Mouse (Mus musculus) hindbrain, embryonic 10.5 days (tissue): ENCODE measurements around the gene Xylt1. TPM values are rescaled to one million over a fixed set of nuclear protein-coding genes. Genes with fewer than 3 reads are reported as not detected.

Experiments
- DNase-seq: peaks from one replicate; pipeline ENCODE4 v3.0.0-alpha.2; 2017; ENCODE audit warnings: low spot score
- H3K27ac ChIP-seq: fragments of 300-500 bp; sonication (generic); 2 replicates; pipeline ENCODE4 v1.5.1; 2016; ENCODE audit warnings: mild to moderate bottlenecking, moderate library complexity
- H3K27me3 ChIP-seq: fragments of 300-500 bp; sonication (generic); 2 replicates; pipeline ENCODE4 v1.6.1; 2016; ENCODE audit warnings: mild to moderate bottlenecking; ENCODE audit not compliant: poor library complexity, insufficient read depth, severe bottlenecking
- H3K36me3 ChIP-seq: fragments of 300-500 bp; sonication (generic); 2 replicates; pipeline ENCODE4 v1.6.1; 2016; ENCODE audit warnings: mild to moderate bottlenecking, moderate library complexity
- H3K4me1 ChIP-seq: fragments of 300-500 bp; sonication (generic); replicated peaks from 2 replicates; pipeline ENCODE4 v1.6.1; 2016; ENCODE audit warnings: mild to moderate bottlenecking
- H3K4me3 ChIP-seq: fragments of 300-500 bp; sonication (generic); 2 replicates; pipeline ENCODE4 v1.5.1; 2016; ENCODE audit warnings: mild to moderate bottlenecking, moderate library complexity
- H3K9me3 ChIP-seq: fragments of 300-500 bp; sonication (generic); 2 replicates; pipeline ENCODE4 v1.6.1; 2016; ENCODE audit warnings: mild to moderate bottlenecking, moderate library complexity
- WGBS: fragments of 180-500 bp; shearing (Covaris S2); methylation state at CpG from one replicate; pipeline ENCODE4 v1.1.7; 2016; 5-methylcytosine and 5-hydroxymethylcytosine counted together
- polyA plus RNA-seq: library from polyadenylated mRNA; unstranded; fragments of >200 nt; fragmentation: Nextera tagmentation; extraction: Ambion mirVana; gene quantifications from 2 replicates; pipeline ENCODE4 v1.2.1, GENCODE M21; 2016

The Xylt1 gene
- polyA plus RNA-seq, 1 experiment from 2014 or later: 1.4 TPM

DNA sequence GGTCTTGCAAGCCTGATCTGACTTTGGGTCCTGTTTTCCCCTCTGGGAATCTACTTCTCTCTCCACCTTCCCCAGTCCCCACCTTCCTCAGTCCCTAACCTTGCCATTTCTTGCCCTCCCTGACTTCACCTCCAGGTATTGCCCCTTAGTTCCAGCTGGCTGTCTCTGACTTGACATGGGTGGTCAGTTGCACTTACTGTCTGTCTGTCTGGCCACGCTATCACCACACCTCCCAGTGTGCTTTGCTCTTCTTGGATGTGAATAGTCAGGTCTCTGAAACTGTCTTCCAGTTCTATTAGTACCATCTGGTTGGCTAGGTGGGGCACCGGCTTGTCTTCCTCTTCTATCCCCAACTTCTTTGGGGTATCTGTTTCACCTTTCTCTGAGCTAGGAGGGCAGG lies 1.2 kb downstream of the Xylt1 start:
- Histone ChIP-seq H3K27ac (peak overlapping the region; percentile 92), H3K4me1 (peaks cover 46% of the 10 kb centered on the region), H3K9me3 (no peaks in the 10 kb centered on the region), H3K4me3 (peak overlapping the region; percentile 85), H3K27me3 (peaks cover 24% of the 10 kb centered on the region), H3K36me3 (no peaks in the 10 kb centered on the region)
- DNase-seq: no peak
- 36% methylated on average over 2 of the region's 2 CpGs for WGBS

- Histone ChIP-seq H3K9me3 (no peaks in the 10 kb centered on the region), H3K36me3 (no peaks in the 10 kb centered on the region), H3K4me3 (no peak overlapping the region), H3K27me3 (peaks cover 14% of the 10 kb centered on the region), H3K27ac (no peak overlapping the region), H3K4me1 (peaks cover 43% of the 10 kb centered on the region)
- DNase-seq: peak; percentile 39
- WGBS: 71% methylated on average over 7 of the region's 7 CpGs
Measured at GRCm38 (mm10) chr7:117383147-117383940, 2.6 kb downstream of the Xylt1 start.

DNA sequence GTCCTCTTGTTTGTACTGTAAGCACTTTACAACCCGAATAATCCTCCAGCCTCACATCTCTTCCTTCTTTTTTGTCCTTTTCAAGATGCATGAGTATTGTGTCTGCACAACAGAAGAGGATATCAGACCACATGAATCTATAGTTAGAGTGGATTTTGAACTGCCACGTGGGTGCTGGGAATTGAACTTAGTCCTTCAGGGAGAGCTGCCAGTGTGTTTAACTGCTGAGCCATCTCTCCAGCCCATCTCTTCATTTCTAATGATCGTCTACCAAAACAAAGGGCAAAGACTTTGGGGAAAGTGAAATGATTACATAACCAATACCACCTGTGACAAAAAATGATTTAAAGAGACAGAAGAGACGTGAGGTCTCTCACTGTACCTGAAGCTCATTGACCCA lies 5.6 kb downstream of the Xylt1 start:
- Histone ChIP-seq H3K4me1 (peaks cover 27% of the 10 kb centered on the region), H3K27me3 (no peaks in the 10 kb centered on the region), H3K9me3 (no peaks in the 10 kb centered on the region), H3K36me3 (no peaks in the 10 kb centered on the region), H3K27ac (no peak overlapping the region), H3K4me3 (no peak overlapping the region)
- WGBS: 86% methylated on average over 4 of the region's 4 CpGs
- no peak for DNase-seq

DNA sequence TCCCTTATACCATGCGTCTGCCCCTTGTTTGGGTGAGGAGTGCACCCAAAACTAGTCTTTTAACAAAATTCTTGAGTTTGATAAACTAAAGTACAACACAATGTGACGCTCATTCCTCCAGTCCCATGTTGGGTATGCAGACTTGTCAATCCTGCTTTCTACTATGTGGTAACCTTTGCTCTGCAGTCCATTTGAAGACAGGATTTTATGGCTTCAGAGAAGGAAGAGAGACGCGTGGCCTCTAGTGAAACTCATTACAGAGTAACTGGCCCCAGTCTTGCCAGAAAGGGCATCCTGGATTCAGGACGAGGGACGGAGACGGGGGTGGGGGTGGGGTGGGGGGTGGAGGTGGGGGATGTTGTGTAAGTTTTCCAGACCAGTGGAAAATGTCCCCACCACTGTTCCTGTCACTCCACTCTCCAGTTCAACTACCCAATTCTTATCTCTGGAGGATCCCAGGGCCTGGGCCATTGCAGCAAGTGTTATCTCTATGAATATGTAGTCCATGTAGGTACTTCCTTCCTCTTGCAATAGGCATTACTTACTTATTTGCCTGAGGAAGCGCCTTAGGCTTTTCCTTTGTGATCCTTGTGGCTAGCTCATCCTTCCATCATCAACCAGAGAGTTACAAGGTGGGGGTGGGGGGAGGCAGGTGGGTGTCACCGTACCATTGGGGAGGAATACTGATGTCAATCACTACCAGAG lies 7.7 kb downstream of the Xylt1 start:
- Histone ChIP-seq H3K4me1 (peaks cover 9% of the 10 kb centered on the region; the same call in 1 of the 2 replicates), H3K4me3 (no peak overlapping the region), H3K9me3 (no peaks in the 10 kb centered on the region), H3K27ac (no peak overlapping the region), H3K27me3 (no peaks in the 10 kb centered on the region), H3K36me3 (no peaks in the 10 kb centered on the region)
- DNase-seq: no peak
- 88% methylated on average over 9 of the region's 9 CpGs for WGBS

GRCm38 (mm10) chr7:117389048-117389447 lies 8.3 kb downstream of the Xylt1 start:
- no peaks in the 10 kb centered on the region for H3K27me3 ChIP-seq
- H3K4me3 ChIP-seq: no peak overlapping the region

DNA sequence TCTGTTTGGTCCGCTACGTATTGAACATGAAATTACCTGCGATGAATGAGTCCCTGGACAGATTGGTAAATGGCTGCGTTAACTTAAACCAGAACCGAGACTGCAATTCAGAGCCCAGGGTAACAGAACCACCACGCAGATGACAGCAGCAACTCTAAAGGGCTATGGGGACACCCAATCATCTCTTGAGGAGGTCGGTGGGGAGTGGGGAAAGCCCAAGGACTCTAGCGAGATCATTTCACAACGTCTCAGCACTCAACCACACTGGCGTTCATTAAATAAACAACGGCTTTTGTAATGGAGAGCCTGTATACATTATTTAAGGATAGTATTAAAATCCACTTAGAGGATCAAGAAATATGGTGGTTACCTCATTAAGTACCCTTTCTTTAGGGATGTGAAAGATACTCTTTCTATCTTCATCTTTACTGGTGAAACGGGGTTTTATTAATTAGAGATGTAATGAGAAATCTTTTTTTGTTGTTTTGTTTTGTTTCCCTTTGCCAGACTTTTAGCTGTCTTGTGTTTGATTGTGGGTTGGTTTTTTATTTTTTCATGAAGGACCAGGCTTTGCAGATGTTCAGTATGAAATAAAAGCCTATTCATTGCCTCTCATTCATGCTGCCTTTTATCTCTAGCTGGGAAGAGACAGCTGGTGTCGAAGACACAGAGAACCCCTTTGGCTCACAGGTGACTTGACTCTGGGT lies 12.2 kb downstream of the Xylt1 start:
- Histone ChIP-seq H3K27me3 (no peaks in the 10 kb centered on the region), H3K4me1 (peaks cover 12% of the 10 kb centered on the region; the same call in 1 of the 2 replicates), H3K27ac (no peak overlapping the region), H3K9me3 (no peaks in the 10 kb centered on the region), H3K36me3 (no peaks in the 10 kb centered on the region), H3K4me3 (no peak overlapping the region)
- WGBS: 84% methylated on average over 13 of the region's 13 CpGs
- no peak for DNase-seq

More at GRCm38 (mm10) chr7:117389048-117389447, 8.3 kb downstream of the Xylt1 start:
- H3K9me3 ChIP-seq: no peaks in the 10 kb centered on the region
- H3K27ac ChIP-seq: no peak overlapping the region
- H3K36me3 ChIP-seq: no peaks in the 10 kb centered on the region
- H3K4me1 ChIP-seq: peaks cover 5% of the 10 kb centered on the region; the same call in 1 of the 2 replicates
- no peak for DNase-seq
- 88% methylated on average over 3 of the region's 3 CpGs for WGBS

- 74% methylated on average over 4 of the region's 4 CpGs for WGBS
- Histone ChIP-seq H3K27ac (no peak overlapping the region), H3K36me3 (0 out of 2 replicates have a peak, but pooled peaks cover 5% of the 10 kb centered on the region), H3K4me1 (peaks cover 12% of the 10 kb centered on the region; the same call in 1 of the 2 replicates), H3K4me3 (no peak overlapping the region), H3K9me3 (no peaks in the 10 kb centered on the region), H3K27me3 (no peaks in the 10 kb centered on the region)
- DNase-seq: no peak
Measured at GRCm38 (mm10) chr7:117393976-117394375, 13.2 kb downstream of the Xylt1 start.

DNA sequence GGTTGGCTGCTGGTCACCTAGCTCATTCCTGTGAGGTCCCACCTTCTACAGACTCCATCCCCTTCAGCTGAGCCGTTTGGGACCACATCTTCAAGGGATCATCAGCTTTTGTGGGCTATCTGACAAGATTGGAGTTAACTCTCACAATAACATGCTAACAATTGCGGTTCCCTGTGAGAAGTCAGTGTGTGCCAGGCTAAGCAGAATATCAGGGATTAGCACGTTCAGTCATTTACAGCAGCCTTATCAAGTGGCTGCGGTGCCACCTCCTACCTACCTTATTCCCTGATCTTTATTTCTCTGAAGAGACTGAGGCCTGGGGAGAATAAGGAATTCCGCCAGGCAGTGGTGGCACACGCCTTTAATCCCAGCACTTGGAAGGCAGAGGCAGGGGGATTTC lies 13.6 kb downstream of the Xylt1 start:
- 90% methylated on average over 6 of the region's 6 CpGs for WGBS
- no peak for DNase-seq
- Histone ChIP-seq H3K27me3 (no peaks in the 10 kb centered on the region), H3K4me1 (peaks cover 12% of the 10 kb centered on the region; the same call in 1 of the 2 replicates), H3K9me3 (no peaks in the 10 kb centered on the region), H3K36me3 (0 out of 2 replicates have a peak, but pooled peaks cover 5% of the 10 kb centered on the region), H3K4me3 (no peak overlapping the region), H3K27ac (no peak overlapping the region)

DNA sequence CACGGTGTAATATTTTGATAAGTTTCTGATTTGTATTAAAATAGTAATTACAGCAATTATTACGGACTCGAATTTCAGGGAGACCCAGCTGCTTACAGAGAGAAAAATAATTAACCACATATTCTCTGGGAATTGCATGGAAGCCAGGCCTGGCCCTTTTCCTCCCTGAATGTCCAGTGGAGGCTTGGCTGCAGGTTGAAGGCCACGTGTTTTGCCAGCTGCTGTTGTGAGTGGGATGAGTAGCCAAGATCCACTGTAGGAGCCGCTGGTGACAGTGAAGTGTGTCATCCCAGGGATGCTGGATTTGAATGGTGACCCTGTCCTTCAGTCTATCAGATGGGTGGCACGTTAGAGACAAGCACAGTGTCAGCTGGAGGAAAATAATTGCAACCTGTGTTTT lies 14.7 kb downstream of the Xylt1 start:
- 0 out of 2 replicates have a peak, but pooled peaks cover 5% of the 10 kb centered on the region for H3K36me3 ChIP-seq
- no peaks in the 10 kb centered on the region for H3K9me3 ChIP-seq
- H3K27ac ChIP-seq: no peak overlapping the region
- H3K4me1 ChIP-seq: peaks cover 12% of the 10 kb centered on the region; the same call in 1 of the 2 replicates
- 84% methylated on average over 6 of the region's 6 CpGs for WGBS
- H3K27me3 ChIP-seq: no peaks in the 10 kb centered on the region
- no peak overlapping the region for H3K4me3 ChIP-seq
- no peak for DNase-seq

GRCm38 (mm10) chr7:117397877-117398276 lies 17.1 kb downstream of the Xylt1 start:
- 0 out of 2 replicates have a peak, but pooled peaks cover 5% of the 10 kb centered on the region for H3K36me3 ChIP-seq
- no peak overlapping the region for H3K27ac ChIP-seq
- H3K27me3 ChIP-seq: no peaks in the 10 kb centered on the region
- 97% methylated on average over 6 of the region's 6 CpGs for WGBS
- peaks cover 12% of the 10 kb centered on the region; the same call in 1 of the 2 replicates for H3K4me1 ChIP-seq
- H3K4me3 ChIP-seq: no peak overlapping the region
- H3K9me3 ChIP-seq: no peaks in the 10 kb centered on the region
- DNase-seq: no peak

GRCm38 (mm10) chr7:117399971-117400370 lies 19.2 kb downstream of the Xylt1 start:
- 0 out of 2 replicates have a peak, but pooled peaks cover 5% of the 10 kb centered on the region for H3K36me3 ChIP-seq
- no peaks in the 10 kb centered on the region for H3K27me3 ChIP-seq
- WGBS: 94% methylated on average over 5 of the region's 5 CpGs
- peaks cover 7% of the 10 kb centered on the region; the same call in 1 of the 2 replicates for H3K4me1 ChIP-seq
- no peak overlapping the region for H3K4me3 ChIP-seq
- DNase-seq: no peak
- H3K9me3 ChIP-seq: no peaks in the 10 kb centered on the region
- no peak overlapping the region for H3K27ac ChIP-seq

- 84% methylated on average over 4 of the region's 4 CpGs for WGBS
- no peaks in the 10 kb centered on the region for H3K27me3 ChIP-seq
- peaks cover 3% of the 10 kb centered on the region; the same call in 1 of the 2 replicates for H3K4me1 ChIP-seq
- DNase-seq: no peak
- H3K4me3 ChIP-seq: no peak overlapping the region
- H3K36me3 ChIP-seq: 0 out of 2 replicates have a peak, but pooled peaks cover 5% of the 10 kb centered on the region
- H3K27ac ChIP-seq: no peak overlapping the region
- H3K9me3 ChIP-seq: no peaks in the 10 kb centered on the region
Measured at GRCm38 (mm10) chr7:117401581-117401980, 20.8 kb downstream of the Xylt1 start.
